Mouse (Mus musculus) cortical plate, adult 2 months (tissue): ENCODE data around the gene Bcl11a. TPM values are rescaled to one million over a fixed set of nuclear protein-coding genes. Genes with fewer than 3 reads are reported as not detected.

Experiments
- H3K27ac ChIP-seq: fragments of 200-500 bp; 2 replicates; pipeline ENCODE4 v1.5.1; 2012; ENCODE audit warnings: low read length, control low read depth, inconsistent platforms; ENCODE audit not compliant: insufficient read depth
- H3K4me1 ChIP-seq: fragments of 200-500 bp; 2 replicates; pipeline ENCODE4 v1.6.1; 2011; ENCODE audit warnings: low read length; ENCODE audit not compliant: control insufficient read depth, insufficient read depth
- H3K4me3 ChIP-seq: fragments of 200-500 bp; 2 replicates; pipeline ENCODE4 v1.5.1; 2011; ENCODE audit warnings: mild to moderate bottlenecking, low read length, control low read depth; ENCODE audit not compliant: insufficient read depth
- CTCF ChIP-seq: fragments of 200-500 bp; IDR thresholded peaks from 2 replicates; pipeline ENCODE4 v1.5.1; 2011; ENCODE audit warnings: mild to moderate bottlenecking, control low read depth, low read length; ENCODE audit not compliant: insufficient read depth; ENCODE audit errors: extremely low read depth
- POLR2A ChIP-seq: fragments of 200-500 bp; IDR thresholded peaks from 2 replicates; pipeline ENCODE4 v1.6.1; 2011; ENCODE audit warnings: mild to moderate bottlenecking, low read length, control low read depth; ENCODE audit not compliant: insufficient read depth; ENCODE audit errors: extremely low read depth
- polyA plus RNA-seq: library from polyadenylated mRNA; depleted of rRNA; stranded (reverse); fragments of >200 nt; gene quantifications from 2 replicates; pipeline ENCODE4 v1.2.3, GENCODE M21; 2012

The Bcl11a gene
- polyA plus RNA-seq, 1 experiment = 62.8 TPM

DNA sequence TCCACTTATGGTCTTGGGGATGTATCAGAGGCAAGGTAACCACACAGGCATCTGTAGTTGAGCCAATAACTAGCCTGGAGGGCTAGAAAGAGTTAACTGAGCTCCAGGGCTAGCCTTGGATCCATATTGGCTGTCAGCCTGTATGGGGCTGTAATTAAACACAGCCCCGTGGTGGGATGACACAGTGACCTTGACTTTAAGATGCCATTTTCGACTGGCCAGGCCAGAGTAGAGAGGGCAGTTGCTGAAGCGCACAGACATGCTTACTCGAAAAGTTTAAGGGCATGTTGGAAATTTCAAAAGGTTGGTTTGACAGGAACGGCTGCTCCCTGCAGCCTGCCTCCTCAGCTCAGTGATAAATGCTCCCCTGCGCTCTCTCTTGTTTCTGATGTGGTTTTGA lies 8.1 kb downstream of the Bcl11a start:
- Histone ChIP-seq H3K4me1 (peaks cover 18% of the 10 kb centered on the region), H3K27ac (peak overlapping the region; percentile 73), H3K4me3 (no peak overlapping the region)
- TF ChIP-seq CTCF = no peak
- TF ChIP-seq POLR2A = no peak

DNA sequence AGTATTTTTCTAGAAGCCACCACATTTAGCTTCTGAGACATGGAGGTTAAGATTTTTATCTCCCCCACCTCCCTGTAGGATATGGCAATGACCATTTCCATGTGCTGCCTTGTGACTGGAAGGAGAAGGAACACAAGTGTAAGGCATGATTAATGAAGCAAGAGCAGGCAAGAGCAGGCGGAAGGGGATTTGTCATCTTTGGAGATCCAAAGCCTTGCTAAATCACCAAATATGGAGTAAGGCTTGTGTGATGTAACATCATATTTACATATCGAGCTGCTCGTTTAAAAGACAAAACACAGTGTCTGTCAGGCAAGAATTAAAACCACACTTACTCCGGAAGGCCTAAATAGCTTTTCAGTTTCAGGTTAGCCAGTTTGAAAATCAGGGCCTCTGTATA lies 9.2 kb downstream of the Bcl11a start:
- Histone ChIP-seq H3K4me3 (no peak overlapping the region; the same call in 1 of the 2 replicates), H3K27ac (peak overlapping the region; percentile 93; the same call in 1 of the 2 replicates), H3K4me1 (peaks cover 21% of the 10 kb centered on the region)
- TF ChIP-seq POLR2A (no peak), CTCF (no peak)

DNA sequence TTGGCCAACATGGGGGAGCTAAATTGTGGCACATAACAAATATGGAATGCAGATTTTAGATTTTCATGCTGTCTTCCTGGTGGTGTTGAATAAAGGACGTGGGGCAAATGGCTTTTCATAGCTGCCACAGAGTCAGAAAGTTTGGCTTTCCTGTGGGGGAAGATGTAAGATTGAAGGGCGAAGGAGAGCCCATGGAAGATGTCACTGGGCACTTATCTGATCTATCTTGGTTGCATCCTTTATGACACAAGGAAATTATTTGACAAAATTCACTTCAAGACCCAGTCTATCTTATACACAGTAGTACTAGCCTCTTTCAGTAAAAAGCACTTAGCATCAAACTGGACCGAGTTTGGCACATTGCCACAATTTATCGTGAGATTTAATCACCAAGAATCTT lies 12.6 kb downstream of the Bcl11a start:
- peaks cover 22% of the 10 kb centered on the region for H3K4me1 ChIP-seq

DNA sequence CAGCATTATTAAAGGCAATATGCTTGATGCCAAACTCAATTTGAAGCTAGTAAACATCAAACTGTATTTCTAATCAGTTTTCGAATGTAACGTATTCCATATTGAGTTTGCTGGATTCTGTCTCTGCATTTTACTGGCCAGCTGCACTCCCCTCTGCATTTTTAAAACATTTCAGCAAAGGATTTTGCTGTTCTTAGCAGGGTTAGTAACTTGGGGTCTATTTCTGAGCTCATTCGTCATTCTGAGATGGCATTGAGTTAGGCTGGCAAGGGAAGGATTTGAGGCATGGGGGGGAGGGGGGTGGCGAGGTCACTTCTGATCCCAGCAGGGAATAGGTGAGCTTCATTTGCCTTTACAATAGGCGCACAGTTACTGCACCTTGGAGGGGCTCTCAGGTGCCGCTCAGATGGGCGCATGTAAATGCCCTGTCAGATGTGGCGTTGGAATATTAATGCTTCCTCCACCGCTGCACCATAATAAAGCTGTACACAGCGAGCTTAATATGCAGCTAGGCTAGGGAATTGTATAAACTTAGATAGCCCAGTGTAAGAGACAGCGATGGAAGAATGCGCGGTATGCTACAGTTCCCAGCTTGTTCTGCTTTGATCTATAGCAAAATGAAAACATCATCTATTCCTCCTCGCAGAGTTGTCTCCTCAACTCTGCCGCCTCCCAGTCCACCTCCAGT lies 13.7 kb downstream of the Bcl11a start:
- Histone ChIP-seq H3K4me1 (peaks cover 23% of the 10 kb centered on the region), H3K4me3 (peak overlapping the region; percentile 38), H3K27ac (peak overlapping the region; percentile 94)
- TF ChIP-seq CTCF = no peak
- no peak for TF ChIP-seq POLR2A

More for the DNA sequence above, 12.6 kb downstream of the Bcl11a start:
- H3K4me3 ChIP-seq = no peak overlapping the region; the same call in 1 of the 2 replicates
- TF ChIP-seq CTCF = no peak
- TF ChIP-seq POLR2A = no peak
- H3K27ac ChIP-seq = peak overlapping the region; percentile 39

DNA sequence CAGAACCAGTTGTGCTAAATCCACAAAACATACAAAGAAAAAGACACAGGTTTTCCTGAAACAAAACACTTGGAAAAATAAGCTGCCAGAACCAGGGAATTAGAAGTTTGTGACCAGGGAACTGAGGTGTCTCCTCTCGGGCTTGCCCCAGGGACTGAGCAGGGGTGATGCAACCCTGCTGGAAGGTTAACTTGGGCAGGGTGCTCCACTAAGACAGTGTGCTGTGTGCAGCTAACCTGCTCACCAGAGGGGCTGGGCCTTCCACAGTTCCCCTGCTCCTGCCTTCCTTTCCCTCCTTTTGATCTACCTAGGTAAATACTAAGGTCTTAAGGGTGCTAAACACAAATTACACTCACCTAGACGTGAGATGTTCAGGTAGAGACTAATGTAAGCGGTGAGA lies 14.8 kb downstream of the Bcl11a start:
- Histone ChIP-seq H3K4me3 (no peak overlapping the region), H3K4me1 (peaks cover 21% of the 10 kb centered on the region), H3K27ac (no peak overlapping the region)
- TF ChIP-seq CTCF (no peak), POLR2A (no peak)

DNA sequence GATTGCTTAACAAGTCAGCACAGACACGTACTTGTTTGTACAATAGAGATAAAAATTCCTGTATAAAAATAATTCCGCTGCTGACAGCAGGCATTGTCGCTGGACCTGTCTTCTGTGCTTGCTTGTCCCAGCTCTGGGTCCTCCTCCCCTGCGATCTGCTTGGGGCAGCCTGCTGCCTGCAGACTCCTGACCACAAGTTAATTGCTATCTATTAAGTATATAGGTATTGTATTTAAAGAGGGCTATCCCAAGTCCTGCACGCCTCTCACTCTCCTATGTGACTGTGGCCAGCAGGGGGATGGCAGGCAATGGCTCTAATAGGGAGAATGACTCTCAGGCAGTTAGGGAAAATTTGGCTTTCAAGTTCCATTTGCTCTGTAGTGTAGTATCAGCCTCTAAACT lies 16.2 kb downstream of the Bcl11a start:
- H3K4me3 ChIP-seq = no peak overlapping the region
- H3K4me1 ChIP-seq = peaks cover 20% of the 10 kb centered on the region
- TF ChIP-seq POLR2A = peak; percentile 22; the same call in 1 of the 2 replicates
- TF ChIP-seq CTCF = no peak
- H3K27ac ChIP-seq = peak overlapping the region; percentile 32; the same call in 1 of the 2 replicates

DNA sequence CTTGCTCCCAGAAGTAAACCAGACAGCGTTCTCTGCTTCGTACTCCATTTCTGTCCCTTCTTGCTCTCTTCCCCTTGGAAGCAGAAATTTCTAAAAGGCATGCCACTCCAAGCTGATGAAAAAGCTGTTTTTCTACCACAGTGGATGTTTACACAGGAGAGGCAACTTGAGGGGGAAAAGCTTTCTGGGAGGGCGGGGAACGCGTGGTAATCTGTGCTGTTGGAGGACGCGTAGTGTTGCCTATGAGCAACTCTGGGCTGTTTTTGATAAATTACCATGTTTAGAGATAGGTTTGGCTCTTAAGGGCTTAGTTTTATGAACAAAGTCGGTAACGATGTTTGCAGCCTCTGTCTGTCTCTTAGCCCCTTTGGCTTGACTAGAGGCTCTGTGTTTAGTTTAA lies 17.4 kb downstream of the Bcl11a start:
- Histone ChIP-seq H3K27ac (peak overlapping the region; percentile 71), H3K4me3 (no peak overlapping the region; the same call in 1 of the 2 replicates), H3K4me1 (peaks cover 22% of the 10 kb centered on the region)
- no peak for TF ChIP-seq CTCF
- TF ChIP-seq POLR2A = no peak

DNA sequence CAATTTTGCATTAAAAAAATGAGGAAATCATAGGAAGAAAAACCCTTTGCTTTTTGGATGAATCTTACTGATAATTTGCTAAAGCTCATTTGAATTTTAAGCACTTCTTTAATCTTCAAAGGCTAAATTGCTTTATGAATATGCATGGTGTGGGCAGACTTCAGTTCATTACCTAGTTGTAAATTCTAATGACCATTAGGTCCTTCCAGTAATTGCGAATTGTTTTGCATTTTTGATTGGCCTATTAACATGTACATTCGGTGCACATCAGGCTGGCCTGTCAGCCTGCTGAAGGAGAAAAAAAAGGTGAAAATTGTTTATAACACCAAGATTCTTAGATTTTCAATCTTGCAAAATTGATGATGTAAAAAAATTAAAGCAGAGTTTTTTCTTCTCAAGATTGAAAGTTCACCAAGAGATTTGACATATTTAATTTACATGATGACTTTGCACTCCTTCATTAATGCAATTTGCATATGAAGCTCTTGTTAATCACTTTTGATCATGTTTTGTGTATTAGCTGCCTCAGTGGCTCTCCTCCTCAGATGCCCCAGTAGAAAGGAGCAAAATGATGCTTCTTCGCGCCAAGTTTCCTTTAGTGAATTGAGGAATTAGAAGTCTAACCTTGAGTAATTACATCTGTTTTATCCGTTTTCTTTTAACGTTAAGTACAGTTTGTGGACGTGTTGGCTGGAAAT lies 17.9 kb downstream of the Bcl11a start:
- TF ChIP-seq CTCF (no peak), POLR2A (no peak)
- Histone ChIP-seq H3K4me1 (peaks cover 22% of the 10 kb centered on the region), H3K27ac (peak overlapping the region; percentile 74), H3K4me3 (no peak overlapping the region)

DNA sequence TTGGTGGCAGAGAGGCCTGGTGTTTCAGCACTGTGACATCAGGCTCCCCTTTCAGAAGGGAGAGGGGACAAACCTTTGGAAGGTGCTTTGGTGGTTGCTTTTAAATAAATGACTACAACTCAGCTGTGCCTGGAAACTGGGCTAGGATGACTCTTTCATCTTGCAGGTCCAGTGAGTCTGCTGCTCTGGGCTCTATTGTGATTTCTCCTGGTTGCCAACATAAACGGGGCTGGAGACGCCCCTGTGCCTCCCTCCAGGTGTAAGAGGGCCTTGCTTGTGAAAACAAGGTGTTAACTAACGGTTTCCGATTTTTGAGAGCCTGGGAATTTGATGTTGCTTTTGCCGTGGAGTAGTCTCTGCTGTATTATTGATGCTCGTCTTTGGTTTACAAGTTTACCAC lies 18.6 kb downstream of the Bcl11a start:
- Histone ChIP-seq H3K4me1 (peaks cover 24% of the 10 kb centered on the region), H3K4me3 (no peak overlapping the region), H3K27ac (peak overlapping the region; percentile 74; the same call in 1 of the 2 replicates)
- no peak for TF ChIP-seq CTCF
- no peak for TF ChIP-seq POLR2A

DNA sequence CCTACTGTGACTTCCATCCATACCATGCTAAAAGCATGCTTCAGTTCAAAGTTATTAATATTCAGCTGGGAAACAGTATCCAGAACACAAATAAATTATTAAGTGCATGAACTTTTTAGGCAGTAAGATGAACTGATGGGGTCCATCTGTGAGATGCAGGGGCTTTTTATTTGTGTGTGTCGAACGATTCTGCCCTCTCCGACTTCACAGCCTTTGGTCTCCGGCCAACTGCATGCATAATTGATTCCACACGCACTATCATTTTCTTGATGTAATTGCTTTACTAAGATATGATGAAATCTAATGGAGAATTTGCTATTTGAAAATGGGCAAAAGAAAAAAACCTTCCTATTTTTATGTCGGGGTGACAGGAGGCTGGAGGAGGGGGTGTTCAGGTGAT lies 19.2 kb downstream of the Bcl11a start:
- H3K4me1 ChIP-seq = peaks cover 24% of the 10 kb centered on the region
- peak overlapping the region; percentile 80 for H3K27ac ChIP-seq
- H3K4me3 ChIP-seq = no peak overlapping the region
- TF ChIP-seq CTCF = no peak
